8 mouse cellular contexts compared by ENCODE assay signal in the genomic region with DNA sequence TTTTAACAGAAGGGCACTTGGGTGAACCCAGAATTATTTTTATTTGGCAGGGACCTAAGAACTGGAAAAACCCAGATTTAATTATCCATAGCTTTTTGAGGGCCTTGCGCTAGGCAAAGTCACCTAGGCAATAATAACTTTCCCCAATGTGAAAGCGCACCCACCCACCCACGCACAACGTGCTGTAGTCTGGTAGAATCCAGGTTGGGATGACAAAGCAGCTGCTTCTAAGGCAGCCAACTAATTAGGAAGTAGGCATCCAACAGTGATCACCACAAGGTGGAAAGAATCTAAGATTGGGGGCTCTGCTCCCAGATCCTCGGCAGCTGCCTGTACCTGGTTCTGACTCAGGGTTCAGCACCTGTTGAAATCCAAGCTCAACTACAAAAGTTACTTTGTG. TPM values are rescaled to one million over a fixed set of nuclear protein-coding genes. Genes with fewer than 3 reads are reported as not detected.
A peak's percentile ranks its signal among the peaks of the same experiment; 100 is the strongest.
DNase-seq lines count a peak whose midpoint lies in the region; ATAC-seq and TF ChIP-seq lines count a peak whose summit lies in the region.

No protein-coding gene starts in this region.

- no peak for TF ChIP-seq EP300 in liver, embryonic 14.5 days (IDR thresholded peaks at IDR 0.05; ENCODE audit: low read depth)
- TF ChIP-seq EP300 in stomach, postnatal 0 days (optimal IDR thresholded peaks at IDR 0.05) = no peak

- no peaks in the 10 kb centered on the region for H3K9me3 ChIP-seq in megakaryocyte, embryonic 14.5 days
- H3K9me3 ChIP-seq in liver, embryonic 14.5 days (ENCODE audit: control insufficient read depth, low read length) = no peaks in the 10 kb centered on the region
- no peaks in the 10 kb centered on the region for H3K9me3 ChIP-seq in stomach, postnatal 0 days (ENCODE audit: control insufficient read depth, low read length)

- H3K27me3 ChIP-seq in megakaryocyte, embryonic 14.5 days (replicated peaks) = no peaks in the 10 kb centered on the region
- H3K27me3 ChIP-seq in liver, embryonic 14.5 days (ENCODE audit: control insufficient read depth, insufficient read depth, low read length) = no peaks in the 10 kb centered on the region
- no peaks in the 10 kb centered on the region for H3K27me3 ChIP-seq in stomach, postnatal 0 days (ENCODE audit: control insufficient read depth, insufficient read depth, low read length)

- peak; percentile 35 for DNase-seq in cerebellum, adult 9-11 months
- no peak for DNase-seq in liver, embryonic 14.5 days (ENCODE audit: low read depth in 3 of 3, low spot score in 3 of 3)
- peak; percentile 28 for DNase-seq in stomach, postnatal 0 days (ENCODE audit: low spot score)
- no peak for DNase-seq in thymus, postnatal 4 days
- no peak for DNase-seq in spleen, adult 12 weeks (ENCODE audit: low spot score)

- no peak for ATAC-seq in cerebellum, adult (ENCODE audit: insufficient number of reproducible peaks, low FRiP score, low TSS enrichment)
- no peak for ATAC-seq in megakaryocyte, adult 5-6 weeks (ENCODE audit: poor library complexity, severe bottlenecking)
- ATAC-seq in liver, embryonic 14.5 days (ENCODE audit: insufficient read depth) = no peak
- no peak for ATAC-seq in stomach, postnatal 0 days (ENCODE audit: low FRiP score, low TSS enrichment)

- WGBS in liver, embryonic 14.5 days (ENCODE audit: insufficient replicate concordance) = 63% methylated on average over 5 of the region's 5 CpGs
- 41% methylated on average over 5 of the region's 5 CpGs for WGBS in stomach, postnatal 0 days

- peaks cover 50% of the 10 kb centered on the region for H3K4me1 ChIP-seq in megakaryocyte, embryonic 14.5 days
- H3K4me1 ChIP-seq in liver, embryonic 14.5 days (replicated peaks; ENCODE audit: control insufficient read depth in 2 of 2, insufficient read depth in 2 of 2, low read length in 1 of 2) = peaks cover 6 to 11% of the 10 kb centered on the region in 2 experiments; a peak in 3 of 4 replicates
- no peaks in the 10 kb centered on the region; the same call in 1 of the 2 replicates for H3K4me1 ChIP-seq in stomach, postnatal 0 days (replicated peaks; ENCODE audit: control insufficient read depth, insufficient read depth)

- no peak for TF ChIP-seq CTCF in liver, embryonic 14.5 days (IDR thresholded peaks at IDR 0.05; ENCODE audit: low read depth)
- TF ChIP-seq CTCF in stomach, postnatal 0 days (IDR thresholded peaks at IDR 0.05; ENCODE audit: low read depth) = no peak

- H3K4me2 ChIP-seq in liver, embryonic 14.5 days (ENCODE audit: low read depth) = peak overlapping the region; percentile 67
- H3K4me2 ChIP-seq in stomach, postnatal 0 days (replicated peaks; ENCODE audit: low read depth) = peak overlapping the region; percentile 89

- H3K27ac ChIP-seq in liver, embryonic 14.5 days = no peak overlapping the region
- peak overlapping the region; percentile 90; the same call in 1 of the 2 replicates for H3K27ac ChIP-seq in stomach, postnatal 0 days (replicated peaks)

- H3K9ac ChIP-seq in liver, embryonic 14.5 days (replicated peaks) = no peak overlapping the region
- H3K9ac ChIP-seq in stomach, postnatal 0 days (ENCODE audit: low read length) = no peak overlapping the region; the same call in 1 of the 2 replicates

- no peaks in the 10 kb centered on the region for H3K36me3 ChIP-seq in megakaryocyte, embryonic 14.5 days (replicated peaks; ENCODE audit: low read length)
- H3K36me3 ChIP-seq in liver, embryonic 14.5 days (replicated peaks; ENCODE audit: control insufficient read depth, insufficient read depth, low read depth) = no peaks in the 10 kb centered on the region
- H3K36me3 ChIP-seq in stomach, postnatal 0 days (ENCODE audit: control insufficient read depth, insufficient read depth, low read length) = no peaks in the 10 kb centered on the region

- H3K4me3 ChIP-seq in megakaryocyte, embryonic 14.5 days (replicated peaks) = peak overlapping the region; percentile 98
- peak overlapping the region in 1 of 2 experiments; percentile 78; a peak in 2 of 4 replicates for H3K4me3 ChIP-seq in liver, embryonic 14.5 days (ENCODE audit: insufficient read depth in 1 of 2, low read depth in 2 of 2, low read length in 2 of 2)
- H3K4me3 ChIP-seq in stomach, postnatal 0 days (ENCODE audit: low read depth, low read length) = peak overlapping the region; percentile 95; the same call in 1 of the 2 replicates

RNA-seq across cellular contexts. Expression of gene Scamp1, which starts 0.5 kb away (rescaled TPM):
- polyA plus RNA-seq in megakaryocyte, embryonic 14.5 days (2012; ENCODE audit: insufficient read depth, low replicate concordance) = 0.38 and 3.2 TPM in 2 replicates
- total RNA-seq in megakaryocyte, adult 5-6 weeks (2015) = 14.0 and 14.4 TPM in 2 replicates
- 6.8 and 7.3 TPM in 2 replicates for total RNA-seq in megakaryocyte, adult 5-6 weeks (2017)
- polyA plus RNA-seq in liver, embryonic 14.5 days (2012; rRNA removed) = 3.1 and 4.2 TPM in 2 replicates
- polyA plus RNA-seq in liver, embryonic 14.5 days (2014; fragmentation: Nextera tagmentation; extraction: Ambion mirVana) = 5.0 and 5.6 TPM in 2 replicates
- 33.8 and 34.7 TPM in 2 replicates for polyA plus RNA-seq in stomach, postnatal 0 days (2015; fragmentation: Nextera tagmentation; extraction: Ambion mirVana)

Comparison
In these comparisons a context has a peak if more than half of its experiments do, and no peak if none do; other contexts are left out.
1. DNase-seq: peak in cerebellum, adult 9-11 months (single experiment) and stomach, postnatal 0 days (single experiment); none in liver, embryonic 14.5 days (0 of 3), thymus, postnatal 4 days (single experiment) and spleen, adult 12 weeks (single experiment).